Mouse (Mus musculus): Measurements from ENCODE around the gene Slc10a3. TPM values are rescaled to one million over a fixed set of nuclear protein-coding genes. Genes with fewer than 3 reads are reported as not detected.
"Not testable (repeated sequence)": the region's sequence is repeated elsewhere in the genome, so short reads cannot be mapped to it uniquely, and the experiment has no call there.

Gene Slc10a3
- total and polyA plus RNA-seq, 3 experiments, result 16.0 to 19.4 TPM; not detected in 1

- H3K9me3 ChIP-seq (replicated peaks; ENCODE audit: insufficient read depth, low read length); H3K4me1 ChIP-seq (ENCODE audit: control insufficient read depth in 1 of 2, insufficient read depth in 2 of 2, low read length in 2 of 2); H3K27ac ChIP-seq (ENCODE audit: control insufficient read depth, low read depth, low read length); H3K36me3 ChIP-seq (ENCODE audit: control insufficient read depth in 1 of 2, insufficient read depth in 2 of 2, low read length in 2 of 2); H3K79me2 ChIP-seq (ENCODE audit: control insufficient read depth, insufficient read depth, low read length, poor library complexity); H3K9ac ChIP-seq (ENCODE audit: control insufficient read depth, low read depth, low read length, poor library complexity, severe bottlenecking); H3K4me3 ChIP-seq (ENCODE audit: control insufficient read depth in 1 of 2, insufficient read depth in 1 of 2, low read depth in 2 of 2, low read length in 2 of 2); H3K27me3 ChIP-seq (ENCODE audit: control insufficient read depth in 1 of 2, insufficient read depth in 2 of 2, low read length in 2 of 2): not testable (repeated sequence)
- TF ChIP-seq TBP (IDR thresholded peaks at IDR 0.05; ENCODE audit: low read depth, low read length), result peak; percentile 89
- DNase-seq (ENCODE audit: low read depth, low spot score), result peak; percentile 23
Measured at GRCm38 (mm10) chrX:74357069-74357468, 16.1 kb downstream of the Slc10a3 start.

GRCm38 (mm10) chrX:74353467-74353770 is 19.7 kb downstream of the Slc10a3 start, which contains the start of gene Lage3:
Gene Lage3 (minus strand): TSS chrX:74353618.
- peak within 1 kb of the TSS; percentile 45 for H3K27ac ChIP-seq (ENCODE audit: control insufficient read depth, low read depth, low read length)
- H3K9me3 ChIP-seq (replicated peaks; ENCODE audit: insufficient read depth, low read length), result no peaks in the 10 kb centered on the region
- H3K27me3 ChIP-seq (ENCODE audit: control insufficient read depth in 1 of 2, insufficient read depth in 2 of 2, low read length in 2 of 2), result no peaks in the 10 kb centered on the region
- peaks cover 5% of the 10 kb centered on the region; the same call in 1 of the 2 replicates for H3K79me2 ChIP-seq (ENCODE audit: control insufficient read depth, insufficient read depth, low read length, poor library complexity)
- H3K36me3 ChIP-seq (ENCODE audit: control insufficient read depth in 1 of 2, insufficient read depth in 2 of 2, low read length in 2 of 2), result peaks cover 0 to 2% of the 10 kb centered on the region in 2 experiments; a peak in 1 of 4 replicates
- peaks cover 0 to 3% of the 10 kb centered on the region in 2 experiments; a peak in 2 of 4 replicates for H3K4me1 ChIP-seq (ENCODE audit: control insufficient read depth in 1 of 2, insufficient read depth in 2 of 2, low read length in 2 of 2)
- peak within 1 kb of the TSS; percentile 91 to 92 for H3K4me3 ChIP-seq (ENCODE audit: control insufficient read depth in 1 of 2, insufficient read depth in 1 of 2, low read depth in 2 of 2, low read length in 2 of 2)
- H3K9ac ChIP-seq (ENCODE audit: control insufficient read depth, low read depth, low read length, poor library complexity, severe bottlenecking), result peak within 1 kb of the TSS; percentile 91
- DNase-seq (ENCODE audit: low read depth, low spot score), result peak; percentile 81
- no peak for TF ChIP-seq ZNF384 (IDR thresholded peaks at IDR 0.05; ENCODE audit: low read depth, low read length)
- TF ChIP-seq ELF1 (IDR thresholded peaks at IDR 0.05; ENCODE audit: low read depth, low read length), result 0 out of 2 replicates have a peak, but pooled peaks have one; percentile 23
- TF ChIP-seq MXI1 (IDR thresholded peaks at IDR 0.05; ENCODE audit: low read depth, low read length), result peak; percentile 37; the same call in 1 of the 2 replicates
- TF ChIP-seq USF2 (IDR thresholded peaks at IDR 0.05; ENCODE audit: borderline replicate concordance in 1 of 2, insufficient read depth in 1 of 2, low read depth in 1 of 2, low read length in 2 of 2), result no peak
- TF ChIP-seq CTCF (IDR thresholded peaks at IDR 0.05 in 2 of 3, conservative IDR thresholded peaks at IDR 0.05 in 1 of 3; ENCODE audit: control insufficient read depth in 1 of 3, insufficient read depth in 1 of 3, low read depth in 2 of 3, low read length in 3 of 3, poor library complexity in 1 of 3, severe bottlenecking in 1 of 3), result no peak
- no peak for TF ChIP-seq RAD21 (IDR thresholded peaks at IDR 0.05; ENCODE audit: low read depth, low read length)
- TF ChIP-seq ETS1 (IDR thresholded peaks at IDR 0.05; ENCODE audit: low read depth, low read length), result no peak
- TF ChIP-seq MEF2A (IDR thresholded peaks at IDR 0.05; ENCODE audit: extremely low read depth, insufficient replicate concordance, low read depth, low read length, poor library complexity, severe bottlenecking), result no peak
- TF ChIP-seq SMC3 (IDR thresholded peaks at IDR 0.05; ENCODE audit: low read depth, low read length), result no peak
- no peak for TF ChIP-seq UBTF (IDR thresholded peaks at IDR 0.05; ENCODE audit: borderline replicate concordance, insufficient read depth, low read depth, low read length)
- TF ChIP-seq KAT2A (conservative IDR thresholded peaks at IDR 0.05; ENCODE audit: low read depth, low read length), result no peak
- TF ChIP-seq E2F4 (IDR thresholded peaks at IDR 0.05; ENCODE audit: borderline replicate concordance, low read depth, low read length), result no peak
- TF ChIP-seq MAZ (IDR thresholded peaks at IDR 0.05; ENCODE audit: low read depth, low read length), result no peak; the same call in 1 of the 2 replicates
- TF ChIP-seq POLR2A (IDR thresholded peaks at IDR 0.05; ENCODE audit: control insufficient read depth in 1 of 2, insufficient read depth in 1 of 2, low read depth in 1 of 2, low read length in 2 of 2, poor library complexity in 1 of 2), result peak; percentile 59 to 72
- TF ChIP-seq TCF12 (IDR thresholded peaks at IDR 0.05; ENCODE audit: low read depth, low read length), result no peak
- no peak for TF ChIP-seq RCOR1 (IDR thresholded peaks at IDR 0.05; ENCODE audit: low read depth, low read length)
- TF ChIP-seq CHD1 (IDR thresholded peaks at IDR 0.05; ENCODE audit: low read depth, low read length), result no peak
- TF ChIP-seq GABPA (IDR thresholded peaks at IDR 0.05; ENCODE audit: low read depth, low read length), result no peak
- no peak for TF ChIP-seq CHD2 (IDR thresholded peaks at IDR 0.05; ENCODE audit: low read length)
- TF ChIP-seq TBP (IDR thresholded peaks at IDR 0.05; ENCODE audit: low read depth, low read length), result 0 out of 2 replicates have a peak, but pooled peaks have one; percentile 23
- no peak for TF ChIP-seq MAFK (IDR thresholded peaks at IDR 0.05; ENCODE audit: borderline replicate concordance, low read depth, low read length)
- TF ChIP-seq POLR2AphosphoS2 (IDR thresholded peaks at IDR 0.05; ENCODE audit: low read length), result peak; percentile 65; the same call in 1 of the 2 replicates
- no peak for TF ChIP-seq USF1 (IDR thresholded peaks at IDR 0.05; ENCODE audit: low read depth, low read length)
- TF ChIP-seq POLR2AphosphoS5 (IDR thresholded peaks at IDR 0.05; ENCODE audit: borderline replicate concordance, low read depth, low read length), result no peak
- TF ChIP-seq MYC (IDR thresholded peaks at IDR 0.05; ENCODE audit: low read depth, low read length), result no peak
- peak; percentile 49; the same call in 1 of the 2 replicates for TF ChIP-seq HCFC1 (IDR thresholded peaks at IDR 0.05; ENCODE audit: low read depth, low read length)
- peak; percentile 70 for TF ChIP-seq NRF1 (IDR thresholded peaks at IDR 0.05; ENCODE audit: insufficient read depth, low read depth, low read length, poor library complexity, severe bottlenecking)
- TF ChIP-seq JUND (IDR thresholded peaks at IDR 0.05; ENCODE audit: low read depth, low read length), result no peak
- no peak for TF ChIP-seq MYB (IDR thresholded peaks at IDR 0.05; ENCODE audit: low read depth, low read length)
- no peak for TF ChIP-seq ZKSCAN1 (IDR thresholded peaks at IDR 0.05; ENCODE audit: low read depth, low read length)
- TF ChIP-seq NELFE (IDR thresholded peaks at IDR 0.05; ENCODE audit: low read depth, low read length), result peak; percentile 61
